Mouse (Mus musculus) adrenal gland, postnatal 0 days (tissue): Measurements from ENCODE around the gene Klhl32. TPM values are rescaled to one million over a fixed set of nuclear protein-coding genes. Genes with fewer than 3 reads are reported as not detected.

Experiments
- polyA plus RNA-seq: library from polyadenylated mRNA; unstranded; fragments of >200 nt; fragmentation: Nextera tagmentation; extraction: Ambion mirVana; gene quantifications from 2 replicates; pipeline ENCODE4 v1.2.1, GENCODE M21; 2015

Klhl32 gene
- polyA plus RNA-seq = 2.9 and 5.9 TPM in 2 replicates

DNA sequence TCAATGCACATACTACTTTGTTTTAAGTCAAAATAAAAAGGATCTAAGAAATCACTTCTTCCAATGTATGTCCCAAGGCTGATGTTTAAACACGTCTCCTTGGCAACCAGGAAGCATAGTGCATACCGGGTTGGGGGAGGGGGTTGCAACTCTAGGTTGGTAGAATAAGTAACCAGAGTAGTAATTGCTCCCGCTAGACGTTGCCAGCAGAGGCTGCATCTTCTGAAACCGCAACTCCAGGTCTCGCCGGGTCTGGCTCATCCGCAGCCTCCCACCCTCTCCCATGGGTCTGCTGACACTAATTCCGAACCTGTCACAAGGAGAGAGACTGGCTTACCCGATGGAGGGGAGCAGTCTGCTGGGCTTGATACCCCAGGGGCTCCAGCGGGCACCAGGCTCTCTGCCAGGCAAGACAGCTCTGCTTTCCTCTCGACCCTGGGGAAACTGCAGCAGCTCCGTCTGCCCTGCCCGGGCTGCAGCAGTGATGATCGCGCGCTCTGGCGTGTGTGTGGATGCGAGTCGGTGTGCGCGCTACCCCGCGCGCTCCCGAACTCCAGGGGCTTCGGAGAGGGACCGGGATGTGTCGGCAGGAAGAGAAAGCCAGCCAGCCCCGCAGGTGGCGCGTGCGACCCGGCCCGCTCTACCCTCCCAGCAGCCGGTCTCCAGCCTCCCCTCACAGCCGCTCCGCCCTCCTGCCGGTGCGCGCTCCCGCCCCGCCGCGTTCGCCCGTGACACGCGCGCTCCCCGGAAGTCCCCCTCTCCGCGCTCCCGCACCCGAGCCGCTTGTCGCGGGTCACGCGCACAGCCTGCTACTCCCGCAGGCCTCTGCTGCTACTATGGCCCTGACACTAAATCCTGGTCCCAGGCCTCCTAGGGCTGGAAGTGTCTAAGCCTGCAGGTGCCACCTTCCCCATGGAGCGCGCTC lies at the start of gene Klhl32:
TSS of gene Klhl32 (minus strand) at position 724 of the 925 bp plus-strand sequence.

DNA sequence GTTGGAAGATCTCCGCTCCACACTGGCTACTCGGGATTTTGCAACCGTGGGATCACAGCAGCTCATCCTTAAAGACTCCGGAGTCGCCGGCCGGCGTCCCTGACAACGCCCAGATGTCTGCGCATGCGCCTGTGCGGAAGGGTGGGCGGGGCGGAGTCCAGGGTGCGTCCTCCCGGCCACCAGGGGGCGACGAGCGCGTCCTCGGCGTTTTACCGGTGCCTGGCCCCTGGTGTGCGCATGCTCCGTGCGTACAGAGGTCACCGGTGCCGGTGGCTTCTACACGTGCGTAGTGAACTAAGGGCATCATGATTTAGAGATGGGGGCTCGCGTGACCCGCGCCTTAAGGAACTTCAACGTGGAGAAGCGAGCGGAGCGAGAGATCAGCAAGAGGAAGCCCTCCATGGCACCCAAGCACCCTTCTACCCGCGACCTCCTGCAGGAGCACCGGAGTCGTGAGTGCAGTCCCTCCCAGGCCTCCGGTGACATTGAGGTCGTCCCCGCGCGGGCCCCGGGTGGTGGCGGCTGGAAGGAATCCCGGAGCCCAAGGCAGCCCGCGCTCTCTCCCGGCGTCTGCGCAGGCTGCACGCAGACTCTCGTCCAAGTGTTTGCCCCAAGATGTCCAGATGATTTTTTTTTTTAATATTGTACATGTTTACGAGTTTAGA lies 47.1 kb upstream of the Klhl32 start, which contains the start of gene Ndufaf4:
TSS of gene Ndufaf4 (plus strand) at position 233 of the 665 bp plus-strand sequence.

Other genes starting within 250 kb of the Klhl32 start
- gene Ndufaf4, start 47.0 kb upstream of the Klhl32 start, polyA plus RNA-seq = 34.3 and 42.0 TPM in 2 replicates
- 1.1 and 1.2 TPM in 2 replicates for gene Gpr63, start 115.3 kb upstream of the Klhl32 start, polyA plus RNA-seq